Mouse (Mus musculus): ENCODE results near the gene Zfp592.

The Zfp592 gene

GRCm38 (mm10) chr7:81057901-81058711, 64.6 kb downstream of the Zfp592 start:
- DNase-seq (ENCODE audit: low spot score in 2 of 2): no peak

GRCm38 (mm10) chr7:81058712-81059154, 65.3 kb downstream of the Zfp592 start:
- no peak for DNase-seq (ENCODE audit: low spot score in 2 of 2)

GRCm38 (mm10) chr7:81059388-81059787, 65.9 kb downstream of the Zfp592 start:
- DNase-seq (ENCODE audit: low spot score in 2 of 2): no peak

- no peak for DNase-seq (ENCODE audit: low spot score in 2 of 2)
Observed at GRCm38 (mm10) chr7:81060908-81061307, 67.4 kb downstream of the Zfp592 start.

- peak in 1 of 2 experiments; percentile 42 for DNase-seq (ENCODE audit: low spot score in 2 of 2)
Observed at GRCm38 (mm10) chr7:81061936-81062335, 68.5 kb downstream of the Zfp592 start.

- DNase-seq (ENCODE audit: low spot score in 2 of 2): no peak
Observed at GRCm38 (mm10) chr7:81063332-81063731, 69.9 kb downstream of the Zfp592 start.

GRCm38 (mm10) chr7:81066714-81067113, 73.2 kb downstream of the Zfp592 start:
- no peak for DNase-seq (ENCODE audit: low spot score in 2 of 2)

- peak; percentile 39 to 77 for DNase-seq (ENCODE audit: low spot score in 2 of 2)
Observed at GRCm38 (mm10) chr7:81072463-81072862, 79.0 kb downstream of the Zfp592 start.

- no peak for DNase-seq (ENCODE audit: low spot score in 2 of 2)
Observed at GRCm38 (mm10) chr7:81073273-81073672, 79.8 kb downstream of the Zfp592 start.

GRCm38 (mm10) chr7:81074546-81074945, 81.1 kb downstream of the Zfp592 start:
- no peak for DNase-seq (ENCODE audit: low spot score in 2 of 2)

GRCm38 (mm10) chr7:81075299-81075698, 81.8 kb downstream of the Zfp592 start:
- DNase-seq (ENCODE audit: low spot score in 2 of 2): no peak

GRCm38 (mm10) chr7:81075732-81076131, 82.3 kb downstream of the Zfp592 start:
- DNase-seq (ENCODE audit: low spot score in 2 of 2): no peak

GRCm38 (mm10) chr7:81077009-81077408, 83.5 kb downstream of the Zfp592 start:
- DNase-seq (ENCODE audit: low spot score in 2 of 2): no peak

- no peak for DNase-seq (ENCODE audit: low spot score in 2 of 2)
Observed at GRCm38 (mm10) chr7:81078740-81079139, 85.3 kb downstream of the Zfp592 start.

- no peak for DNase-seq (ENCODE audit: low spot score in 2 of 2)
Observed at GRCm38 (mm10) chr7:81093420-81093965, 100.0 kb downstream of the Zfp592 start.

GRCm38 (mm10) chr7:81094104-81094757, 100.8 kb downstream of the Zfp592 start:
- no peak for DNase-seq (ENCODE audit: low spot score in 2 of 2)
